Mouse (Mus musculus): ENCODE results near the gene Ptdss2.

Gene Ptdss2

GRCm38 (mm10) chr7:141122689-141123516 lies 721 bp downstream of the Ptdss2 start:
- peak; percentile 81 for DNase-seq (ENCODE audit: low spot score)

DNA sequence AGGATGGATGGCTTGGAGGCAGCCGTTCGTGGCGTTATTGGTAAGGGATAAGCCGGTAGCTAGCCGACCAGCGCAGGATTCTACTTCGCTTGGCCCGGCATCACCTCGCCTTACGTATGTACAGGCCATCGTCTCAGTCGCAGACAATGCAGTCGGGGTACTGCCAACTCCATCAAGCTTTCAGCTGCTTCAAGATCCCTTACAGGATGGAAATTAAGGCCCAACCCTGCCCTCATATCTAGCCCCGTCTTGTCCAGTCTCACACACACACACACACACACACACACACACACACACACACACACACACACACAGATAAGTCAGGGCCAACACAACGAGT lies 1.3 kb downstream of the Ptdss2 start:
- DNase-seq (ENCODE audit: low spot score) = no peak

DNA sequence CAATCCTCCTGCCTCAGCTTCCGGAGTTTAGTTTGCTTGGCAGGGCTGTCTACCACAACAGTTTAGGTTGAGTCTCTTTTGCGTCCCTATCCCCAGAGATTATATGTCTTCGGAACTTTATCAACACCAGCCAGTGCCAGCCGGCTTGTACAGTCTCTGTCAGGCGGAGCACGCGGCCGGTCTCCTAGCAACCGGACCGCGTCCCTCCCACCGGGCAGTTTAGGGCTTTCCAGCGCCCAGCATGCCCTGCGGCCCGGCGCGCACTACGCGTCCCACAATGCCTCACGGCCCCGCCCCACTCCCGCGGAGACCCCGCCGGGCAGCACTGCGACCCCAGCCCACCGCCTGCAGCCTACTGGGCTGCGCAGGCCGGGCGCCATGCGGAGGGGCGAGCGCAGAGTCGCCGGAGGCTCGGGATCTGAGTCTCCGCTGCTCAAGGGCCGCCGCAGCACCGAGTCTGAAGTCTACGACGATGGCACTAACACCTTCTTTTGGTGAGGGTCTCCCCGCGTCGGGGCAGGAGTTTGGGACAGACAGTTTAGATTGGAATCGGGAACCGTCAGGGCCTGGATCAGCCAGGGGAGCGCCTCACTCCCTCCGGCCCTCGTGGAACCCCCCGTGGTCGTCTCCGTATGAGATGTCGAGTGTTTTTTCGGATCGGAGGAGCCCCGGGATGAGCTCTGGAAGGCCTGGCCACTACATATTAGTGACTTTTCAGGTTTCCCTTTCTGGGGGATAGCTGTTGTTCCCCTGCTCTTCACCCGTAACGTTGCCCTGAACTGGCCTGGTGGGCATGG lies 9.0 kb downstream of the Ptdss2 start:
- DNase-seq (ENCODE audit: low spot score) = peak; percentile 79

GRCm38 (mm10) chr7:141131904-141132755 lies 9.9 kb downstream of the Ptdss2 start:
- no peak for DNase-seq (ENCODE audit: low spot score)

DNA sequence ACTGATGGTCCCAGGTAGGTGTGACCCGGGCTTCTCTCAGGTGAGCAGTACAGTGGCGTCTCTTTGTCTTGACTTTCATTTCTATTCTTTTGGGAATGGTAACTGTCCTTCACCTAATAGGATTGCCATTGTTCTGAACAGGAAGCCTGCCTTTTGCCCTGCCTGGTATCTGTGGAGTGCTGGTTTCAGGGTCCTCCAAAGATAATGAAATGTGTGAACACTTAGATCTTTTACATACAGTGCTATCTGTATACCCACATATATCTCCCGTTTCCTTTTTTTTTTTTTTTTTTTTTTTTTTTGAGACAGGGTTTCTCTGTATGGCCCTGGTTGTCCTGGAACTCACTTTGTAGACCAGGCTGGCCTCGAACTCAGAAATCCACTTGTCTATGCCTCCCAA lies 19.1 kb downstream of the Ptdss2 start:
- no peak for DNase-seq (ENCODE audit: low spot score)

GRCm38 (mm10) chr7:141143112-141143511 lies 20.9 kb downstream of the Ptdss2 start:
- DNase-seq (ENCODE audit: low spot score) = peak; percentile 29

DNA sequence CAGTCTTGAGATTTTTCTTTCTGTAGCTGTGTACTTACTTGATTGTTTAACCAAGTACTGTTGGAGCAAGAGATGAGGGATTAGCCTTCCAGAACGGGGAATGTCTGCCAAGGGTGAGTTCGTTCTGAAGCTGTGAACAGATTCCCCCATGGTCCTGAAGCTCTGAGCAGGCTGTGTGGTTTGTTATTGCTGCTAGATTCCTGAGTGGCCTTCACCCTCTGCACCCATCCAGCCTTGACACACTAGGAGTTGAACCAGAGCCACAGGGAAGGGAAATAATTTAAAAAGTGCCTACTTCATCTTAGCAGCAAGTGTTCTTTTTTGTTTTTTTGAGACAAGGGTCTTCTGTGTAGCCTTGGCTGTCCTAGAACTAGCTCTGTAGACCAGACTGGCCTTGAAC lies 21.7 kb downstream of the Ptdss2 start:
- DNase-seq (ENCODE audit: low spot score) = no peak

GRCm38 (mm10) chr7:141144650-141145049 lies 22.5 kb downstream of the Ptdss2 start:
- DNase-seq (ENCODE audit: low spot score) = no peak

- DNase-seq (ENCODE audit: low spot score) = no peak
Measured at GRCm38 (mm10) chr7:141145403-141145802, 23.2 kb downstream of the Ptdss2 start.

DNA sequence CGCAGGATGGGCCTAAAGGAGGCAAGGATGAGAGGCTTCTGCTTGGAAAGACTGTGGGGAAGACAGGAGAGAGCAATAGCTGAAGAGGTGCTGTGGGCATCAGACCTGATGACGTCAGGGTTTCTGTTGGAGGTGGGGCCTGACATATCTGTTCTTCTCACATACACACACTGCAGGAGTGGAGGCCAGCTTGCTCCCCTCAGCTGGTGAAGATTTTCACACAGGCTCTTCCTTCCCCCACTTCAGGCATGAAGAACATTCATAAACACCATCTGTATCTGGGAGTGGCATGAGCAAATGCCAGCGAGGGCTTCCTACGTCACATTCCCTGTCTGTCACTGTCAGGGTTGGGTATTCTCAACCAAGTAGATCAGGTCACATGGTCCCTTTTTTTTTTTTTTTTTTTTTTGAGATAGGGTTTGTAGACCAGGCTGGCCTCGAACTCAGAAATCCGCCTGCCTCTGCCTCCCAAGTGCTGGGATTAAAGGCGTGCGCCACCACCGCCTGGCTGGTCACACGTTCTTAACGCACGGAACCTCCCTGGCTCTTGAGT lies 23.9 kb downstream of the Ptdss2 start:
- DNase-seq (ENCODE audit: low spot score) = no peak

GRCm38 (mm10) chr7:141147044-141147443 lies 24.9 kb downstream of the Ptdss2 start:
- DNase-seq (ENCODE audit: low spot score) = no peak

DNA sequence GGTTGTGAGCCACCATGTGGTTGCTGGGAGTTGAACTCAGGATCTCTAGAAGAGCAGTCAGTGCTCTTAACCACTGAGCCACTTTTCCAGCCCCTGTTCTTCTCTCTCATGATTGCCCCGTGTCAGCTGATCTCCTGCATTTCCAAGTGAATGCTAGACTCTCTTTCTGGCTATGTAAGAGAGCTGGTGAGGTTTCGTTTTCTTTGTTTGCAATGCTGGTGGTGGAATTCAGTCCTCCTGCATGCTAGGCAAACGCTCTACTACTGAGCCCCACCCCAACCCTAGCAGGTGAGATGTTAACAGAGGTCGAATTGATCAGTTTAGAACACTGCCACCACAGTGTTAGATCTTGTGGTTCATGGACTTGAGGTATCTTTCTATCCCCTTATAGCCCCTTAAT lies 26.5 kb downstream of the Ptdss2 start:
- no peak for DNase-seq (ENCODE audit: low spot score)

DNA sequence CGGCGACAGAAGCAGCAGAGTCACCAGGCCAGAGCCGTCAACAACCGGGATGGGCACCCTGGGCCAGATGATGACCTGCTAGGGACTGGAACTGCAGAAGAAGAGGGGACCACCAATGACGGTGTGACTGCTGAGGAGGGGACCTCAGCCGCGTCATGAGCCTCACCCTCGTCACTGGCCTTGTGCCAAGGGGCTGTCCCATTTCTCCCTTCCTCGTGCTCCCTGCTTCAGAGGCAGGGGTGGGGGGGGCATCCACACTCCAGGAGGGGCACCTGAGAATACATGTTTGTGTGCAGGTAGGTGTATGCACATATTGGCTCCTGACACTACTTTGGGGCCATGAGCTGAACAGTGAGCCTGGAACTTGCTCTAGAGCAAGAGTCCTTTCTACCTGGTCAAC lies 33.2 kb downstream of the Ptdss2 start:
- DNase-seq (ENCODE audit: low spot score) = no peak

GRCm38 (mm10) chr7:141164397-141164796 lies 42.2 kb downstream of the Ptdss2 start:
- no peak for DNase-seq (ENCODE audit: low spot score)

- DNase-seq (ENCODE audit: low spot score) = no peak
Measured at GRCm38 (mm10) chr7:141164850-141165249, 42.7 kb downstream of the Ptdss2 start.

DNA sequence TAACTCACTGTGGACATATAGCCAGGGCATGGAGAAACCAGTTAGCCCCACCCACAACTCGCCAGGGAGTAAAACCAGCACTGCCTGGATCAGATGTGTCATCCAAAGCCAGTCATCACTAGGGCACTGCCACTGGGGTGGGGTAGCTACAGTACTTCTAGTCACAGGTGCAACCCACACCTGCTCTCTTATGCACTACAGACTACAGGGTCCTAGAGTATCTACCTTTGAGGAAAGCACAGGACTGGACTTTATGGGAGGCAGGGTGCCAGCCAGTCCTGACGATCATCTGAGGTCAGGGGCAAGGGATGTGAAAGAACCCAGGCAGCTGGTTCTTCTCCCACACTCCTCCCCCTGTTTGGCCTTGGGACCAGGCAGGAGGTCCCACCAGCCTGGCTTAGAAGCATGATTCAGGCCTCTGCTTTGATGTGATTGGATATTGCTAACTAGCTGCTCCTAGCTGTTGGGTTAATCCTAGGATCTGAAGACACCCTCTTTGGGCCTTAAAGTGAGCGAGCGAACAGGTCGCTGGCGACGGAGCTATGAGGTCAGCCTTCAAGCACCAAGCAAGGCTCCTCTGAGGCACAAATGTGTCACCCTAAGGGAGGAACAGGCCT lies 45.8 kb downstream of the Ptdss2 start:
- peak; percentile 44 for DNase-seq (ENCODE audit: low spot score)

DNA sequence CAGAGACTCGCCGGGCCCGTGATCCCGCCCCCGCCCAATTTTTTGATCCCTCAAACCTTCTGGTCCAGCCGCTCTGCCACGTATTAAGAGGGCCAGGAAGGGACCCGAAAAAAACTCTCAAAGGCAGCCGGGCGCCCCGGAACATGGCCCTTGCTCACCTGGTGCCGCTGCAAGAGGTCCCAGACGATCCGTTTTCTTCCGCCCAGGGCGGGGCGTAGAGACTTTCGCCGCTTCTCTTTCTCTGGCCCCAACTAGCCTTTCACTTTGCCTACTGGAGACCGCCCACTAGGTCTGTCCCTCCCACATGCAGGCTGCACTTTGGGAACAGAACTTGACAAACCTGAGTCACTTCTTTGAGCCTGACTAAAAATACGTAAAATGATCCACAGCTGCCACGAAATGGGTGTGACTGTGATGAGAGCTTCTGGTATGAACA lies 46.4 kb downstream of the Ptdss2 start:
- peak; percentile 52 for DNase-seq (ENCODE audit: low spot score)

DNA sequence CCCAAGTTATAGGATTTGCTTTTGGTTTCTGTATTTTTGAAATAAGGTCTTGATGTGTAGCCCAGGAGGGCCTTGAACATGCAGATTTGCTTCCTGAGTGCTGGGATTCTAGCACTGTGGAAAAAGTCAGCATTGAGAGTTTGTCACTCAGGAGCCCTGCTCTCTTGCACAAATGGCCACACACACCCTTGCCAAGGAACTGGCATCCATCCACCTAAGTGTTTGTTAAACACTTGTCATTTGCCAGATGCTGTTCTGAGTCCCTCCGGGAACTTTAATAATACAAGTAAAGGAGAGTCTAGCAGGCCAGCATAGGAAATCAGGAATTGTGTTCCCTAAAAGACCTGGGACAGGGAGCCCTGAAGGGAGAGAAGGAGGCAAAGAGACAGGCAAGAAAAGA lies 47.1 kb downstream of the Ptdss2 start:
- no peak for DNase-seq (ENCODE audit: low spot score)

DNA sequence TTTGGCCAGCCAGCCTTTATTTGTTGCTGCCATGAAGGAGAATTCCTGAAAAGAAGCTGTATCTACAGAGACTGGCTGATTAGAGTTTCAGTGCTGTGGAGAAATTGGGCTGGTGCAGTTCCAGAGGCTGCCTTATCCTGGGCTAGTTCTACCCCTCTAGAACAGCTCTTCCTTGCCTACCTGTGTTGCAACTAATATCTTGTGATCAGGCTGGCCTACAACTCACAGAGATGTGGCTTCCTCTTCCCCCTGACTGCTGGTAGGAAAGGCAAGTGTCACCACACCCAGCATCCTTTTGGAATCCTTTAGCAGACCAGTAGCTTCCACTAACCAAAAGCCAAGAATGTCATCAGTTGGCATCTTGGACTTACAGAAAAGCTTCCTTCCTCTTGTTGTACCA lies 47.7 kb downstream of the Ptdss2 start:
- no peak for DNase-seq (ENCODE audit: low spot score)

GRCm38 (mm10) chr7:141172116-141173006 lies 50.2 kb downstream of the Ptdss2 start, which contains the start of gene Rnh1:
Gene Rnh1, minus strand, starts transcription at chr7:141172857.
- peak; percentile 78 for DNase-seq (ENCODE audit: low spot score)

Measured in ovary, postnatal 14 days (tissue).